23 mouse cellular contexts compared by ENCODE assay signal in genomic region chr16:22552351-22552750, GRCm38 (mm10).
DNase-seq lines count a peak whose midpoint lies in the region; ATAC-seq and TF ChIP-seq lines count a peak whose summit lies in the region.
"Had no signal": no experiment of that assay in that cellular context is flagged by ENCODE, and none has a peak within 500 bp of the region (broad histone marks: within the 10 kb centered on the region; RNA-seq: fewer than 3 reads in every experiment).

No protein-coding gene starts in this region.

- H3K4me2 ChIP-seq in embryonic facial prominence, embryonic 14.5 days (ENCODE audit: low read depth, low read length): no peak overlapping the region
- no peak overlapping the region for H3K4me2 ChIP-seq in heart, postnatal 0 days (ENCODE audit: low read depth, low read length)
- no peak overlapping the region for H3K4me2 ChIP-seq in midbrain, embryonic 11.5 days
- H3K4me2 ChIP-seq in midbrain, embryonic 14.5 days (ENCODE audit: low read length): no peak overlapping the region
- H3K4me2 ChIP-seq: forebrain, embryonic 13.5 days; hindbrain, embryonic 14.5 days; liver, embryonic 11.5 days; midbrain, embryonic 13.5 days; neural tube, embryonic 15.5 days had no signal

- H3K9ac ChIP-seq in embryonic facial prominence, embryonic 14.5 days (ENCODE audit: low read depth, low read length): no peak overlapping the region
- no peak overlapping the region for H3K9ac ChIP-seq in heart, postnatal 0 days (replicated peaks; ENCODE audit: low read depth, low read length)
- H3K9ac ChIP-seq in midbrain, embryonic 11.5 days (ENCODE audit: low read length): no peak overlapping the region
- H3K9ac ChIP-seq in midbrain, embryonic 14.5 days (replicated peaks; ENCODE audit: low read length): no peak overlapping the region
- H3K9ac ChIP-seq: forebrain, embryonic 13.5 days; hindbrain, embryonic 14.5 days; midbrain, embryonic 13.5 days; neural tube, embryonic 15.5 days had no signal

- no peak for TF ChIP-seq EP300 in heart, postnatal 0 days (IDR thresholded peaks at IDR 0.05; ENCODE audit: low read depth)

- no peak overlapping the region for H3K27ac ChIP-seq in embryonic facial prominence, embryonic 14.5 days (replicated peaks; ENCODE audit: low read depth, low read length)
- H3K27ac ChIP-seq in embryonic facial prominence, embryonic 10.5 days (replicated peaks): no peak overlapping the region
- H3K27ac ChIP-seq in heart, postnatal 0 days (ENCODE audit: low read depth): no peak overlapping the region
- no peak overlapping the region for H3K27ac ChIP-seq in midbrain, embryonic 11.5 days (ENCODE audit: low read depth, low read length)
- H3K27ac ChIP-seq in midbrain, embryonic 14.5 days (replicated peaks; ENCODE audit: low read depth, low read length): no peak overlapping the region
- H3K27ac ChIP-seq: forebrain, embryonic 13.5 days; hindbrain, embryonic 14.5 days; midbrain, embryonic 13.5 days; neural tube, embryonic 15.5 days had no signal

- no peak overlapping the region for H3K4me3 ChIP-seq in embryonic facial prominence, embryonic 14.5 days (ENCODE audit: low read depth, low read length)
- H3K4me3 ChIP-seq in embryonic facial prominence, embryonic 10.5 days: no peak overlapping the region
- no peak overlapping the region for H3K4me3 ChIP-seq in heart, postnatal 0 days (ENCODE audit: low read depth, low read length)
- H3K4me3 ChIP-seq in midbrain, embryonic 11.5 days (ENCODE audit: low read depth, low read length): no peak overlapping the region
- no peak overlapping the region for H3K4me3 ChIP-seq in midbrain, embryonic 14.5 days (replicated peaks; ENCODE audit: low read depth, low read length)
- H3K4me3 ChIP-seq: erythroblast, embryonic 14.5 days; forebrain, embryonic 13.5 days; midbrain, embryonic 13.5 days; neural tube, embryonic 15.5 days had no signal

- WGBS in embryonic facial prominence, embryonic 14.5 days: 57% methylated on average over 9 of the region's 9 CpGs
- 68% methylated on average over 9 of the region's 9 CpGs for WGBS in embryonic facial prominence, embryonic 10.5 days
- 16% methylated on average over 9 of the region's 9 CpGs for WGBS in heart, postnatal 0 days
- WGBS in midbrain, embryonic 11.5 days: 64% methylated on average over 9 of the region's 9 CpGs
- WGBS in midbrain, embryonic 14.5 days: 64% methylated on average over 9 of the region's 9 CpGs

- peak; percentile 47 for TF ChIP-seq CTCF in heart, postnatal 0 days (IDR thresholded peaks at IDR 0.05; ENCODE audit: low read depth)

- H3K4me1 ChIP-seq in embryonic facial prominence, embryonic 14.5 days (ENCODE audit: control insufficient read depth, insufficient read depth, low read length): peaks cover 12% of the 10 kb centered on the region
- H3K4me1 ChIP-seq in embryonic facial prominence, embryonic 10.5 days: peaks cover 32% of the 10 kb centered on the region
- peaks cover 32% of the 10 kb centered on the region for H3K4me1 ChIP-seq in heart, postnatal 0 days (ENCODE audit: control insufficient read depth, insufficient read depth)
- peaks cover 4% of the 10 kb centered on the region; the same call in 1 of the 2 replicates for H3K4me1 ChIP-seq in midbrain, embryonic 11.5 days (ENCODE audit: control insufficient read depth, insufficient read depth, low read length)
- peaks cover 7% of the 10 kb centered on the region; the same call in 1 of the 2 replicates for H3K4me1 ChIP-seq in midbrain, embryonic 14.5 days (ENCODE audit: control insufficient read depth, insufficient read depth, low read length)

- DNase-seq in embryonic facial prominence, embryonic 14.5 days (ENCODE audit: low spot score): peak; percentile 31
- no peak for DNase-seq in embryonic facial prominence, embryonic 10.5 days (ENCODE audit: low spot score)
- no peak for DNase-seq in heart, postnatal 0 days (ENCODE audit: low spot score)
- DNase-seq in heart, adult 11 months: no peak
- DNase-seq in kidney, postnatal 14 days: peak; percentile 8
- no peak for DNase-seq in kidney, postnatal 10 days
- DNase-seq in midbrain, embryonic 11.5 days (ENCODE audit: low spot score, missing footprints): peak; percentile 77
- DNase-seq in midbrain, embryonic 14.5 days: no peak
- DNase-seq: adrenal gland, adult 8-10 months; cerebellum, adult 9-10 months; gastrocnemius, postnatal 14 days; kidney, adult 11 months; lung, adult 18-20 months; right cerebral cortex, postnatal 14 days; spleen, adult 18-20 months; thymus, postnatal 36 days had no signal

- H3K36me3 ChIP-seq in embryonic facial prominence, embryonic 14.5 days (ENCODE audit: control insufficient read depth, insufficient read depth, low read length): no peaks in the 10 kb centered on the region
- no peaks in the 10 kb centered on the region for H3K36me3 ChIP-seq in embryonic facial prominence, embryonic 10.5 days (replicated peaks)
- no peaks in the 10 kb centered on the region for H3K36me3 ChIP-seq in heart, postnatal 0 days (replicated peaks; ENCODE audit: control insufficient read depth, insufficient read depth, low read length)
- H3K36me3 ChIP-seq in midbrain, embryonic 11.5 days (ENCODE audit: control insufficient read depth, insufficient read depth, low read length): no peaks in the 10 kb centered on the region
- no peaks in the 10 kb centered on the region for H3K36me3 ChIP-seq in midbrain, embryonic 14.5 days (ENCODE audit: control insufficient read depth, insufficient read depth, low read length)
- H3K36me3 ChIP-seq: midbrain, embryonic 13.5 days; neural tube, embryonic 15.5 days had no signal

- no peaks in the 10 kb centered on the region for H3K9me3 ChIP-seq in embryonic facial prominence, embryonic 14.5 days (ENCODE audit: control insufficient read depth, low read length)
- no peaks in the 10 kb centered on the region for H3K9me3 ChIP-seq in embryonic facial prominence, embryonic 10.5 days
- H3K9me3 ChIP-seq in heart, postnatal 0 days (replicated peaks; ENCODE audit: control insufficient read depth, low read length): no peaks in the 10 kb centered on the region
- no peaks in the 10 kb centered on the region for H3K9me3 ChIP-seq in midbrain, embryonic 11.5 days (ENCODE audit: control insufficient read depth, low read length)
- no peaks in the 10 kb centered on the region for H3K9me3 ChIP-seq in midbrain, embryonic 14.5 days (ENCODE audit: control insufficient read depth, low read length)
- H3K9me3 ChIP-seq: forebrain, embryonic 13.5 days; midbrain, embryonic 13.5 days; neural tube, embryonic 15.5 days had no signal

- H3K27me3 ChIP-seq in embryonic facial prominence, embryonic 14.5 days (replicated peaks; ENCODE audit: control insufficient read depth, insufficient read depth, low read length): no peaks in the 10 kb centered on the region
- H3K27me3 ChIP-seq in embryonic facial prominence, embryonic 10.5 days (replicated peaks; ENCODE audit: low read depth, poor library complexity, severe bottlenecking): peaks cover 35% of the 10 kb centered on the region
- no peaks in the 10 kb centered on the region for H3K27me3 ChIP-seq in heart, postnatal 0 days (ENCODE audit: control insufficient read depth, insufficient read depth, low read length)
- peaks cover 13% of the 10 kb centered on the region for H3K27me3 ChIP-seq in midbrain, embryonic 11.5 days (ENCODE audit: control insufficient read depth, insufficient read depth, low read length)
- no peaks in the 10 kb centered on the region for H3K27me3 ChIP-seq in midbrain, embryonic 14.5 days (ENCODE audit: control insufficient read depth, insufficient read depth, low read length)
- H3K27me3 ChIP-seq: Patski had no signal

- no peak for ATAC-seq in embryonic facial prominence, embryonic 14.5 days (ENCODE audit: low read depth)
- ATAC-seq in heart, postnatal 0 days (ENCODE audit: insufficient read depth, low read depth): no peak
- ATAC-seq in midbrain, embryonic 11.5 days (ENCODE audit: low FRiP score): no peak
- no peak for ATAC-seq in midbrain, embryonic 14.5 days (ENCODE audit: low FRiP score, low TSS enrichment)
- ATAC-seq: forebrain, embryonic 13.5 days; midbrain, embryonic 13.5 days; Patski had no signal

Comparison
In these comparisons a context has a peak if more than half of its experiments do, and no peak if none do; other contexts are left out.
1. DNase-seq: peak in embryonic facial prominence, embryonic 14.5 days (single experiment), kidney, postnatal 14 days (single experiment) and midbrain, embryonic 11.5 days (single experiment); none in embryonic facial prominence, embryonic 10.5 days (single experiment), heart, postnatal 0 days (single experiment), heart, adult 11 months (single experiment), kidney, postnatal 10 days (single experiment) and midbrain, embryonic 14.5 days (single experiment).